Mouse (Mus musculus) macrophage (primary cell): ENCODE measurements around the gene Exoc3l. TPM values are rescaled to one million over a fixed set of nuclear protein-coding genes. Genes with fewer than 3 reads are reported as not detected.
"Not testable (repeated sequence)": the region's sequence is repeated elsewhere in the genome, so short reads cannot be mapped to it uniquely, and the experiment has no call there.

Experiments used
- H3K27ac ChIP-seq: fragments of 350-480 bp; formaldehyde crosslinking; 2 replicates; pipeline ENCODE4 v1.9.0; 2021
- H3K36me3 ChIP-seq: fragments of 350-480 bp; formaldehyde crosslinking; 2 replicates; pipeline ENCODE4 v1.9.0; 2021; ENCODE audit errors: inconsistent target
- H3K4me3 ChIP-seq: fragments of 350-480 bp; formaldehyde crosslinking; 2 replicates; pipeline ENCODE4 v1.9.0; 2021; ENCODE audit errors: inconsistent target
- H3K79me2 ChIP-seq: fragments of 350-480 bp; formaldehyde crosslinking; 2 replicates; pipeline ENCODE4 v1.9.0; 2021; ENCODE audit errors: inconsistent target
- WGBS: methylation state at CpG from one replicate; pipeline ENCODE4 v1.1.7; 2026; ENCODE audit warnings: inconsistent platforms; ENCODE audit not compliant: missing documents; 5-methylcytosine and 5-hydroxymethylcytosine counted together
- polyA plus RNA-seq: library from polyadenylated mRNA; stranded (reverse); fragments of 250-400 nt; gene quantifications from 3 replicates; pipeline ENCODE4 v1.2.4, GENCODE M21; 2018; ENCODE audit warnings: inconsistent platforms

Exoc3l gene
- polyA plus RNA-seq, 1 experiment from 2014 or later, result not detected

DNA sequence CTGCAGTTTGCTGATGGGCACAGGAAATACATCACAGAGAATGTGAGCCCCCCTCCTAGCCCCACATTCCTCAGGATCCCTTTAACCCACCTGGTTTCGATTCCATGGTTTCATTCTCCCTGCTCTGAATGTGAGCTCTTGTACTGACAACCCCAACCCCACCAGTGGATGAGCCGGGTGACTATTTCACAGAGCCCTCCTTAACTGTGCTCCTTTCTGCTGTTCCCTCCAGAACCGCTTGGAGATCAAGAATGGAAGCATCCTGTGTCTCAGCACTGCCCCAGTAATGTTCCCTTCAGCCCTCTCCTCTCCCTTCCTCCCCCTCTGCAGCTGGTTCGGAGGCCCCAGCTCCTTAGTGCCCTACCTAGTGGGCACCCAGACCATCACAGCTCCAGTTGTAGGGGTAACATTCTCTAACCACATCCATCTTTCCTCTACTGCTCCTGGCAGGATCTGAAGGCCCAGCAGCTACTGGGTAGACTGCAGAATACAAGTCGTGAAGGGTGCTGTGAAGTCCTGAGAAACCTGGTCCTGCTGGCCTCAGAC is 10.3 kb upstream of the Exoc3l start:
- Histone ChIP-seq H3K79me2 (peaks cover 3% of the 10 kb centered on the region; the same call in 1 of the 2 replicates), H3K4me3 (no peak overlapping the region), H3K36me3 (peaks cover 41% of the 10 kb centered on the region; the same call in 1 of the 2 replicates), H3K27ac (no peak overlapping the region)
- WGBS, result 62% methylated on average over 5 of the region's 5 CpGs

DNA sequence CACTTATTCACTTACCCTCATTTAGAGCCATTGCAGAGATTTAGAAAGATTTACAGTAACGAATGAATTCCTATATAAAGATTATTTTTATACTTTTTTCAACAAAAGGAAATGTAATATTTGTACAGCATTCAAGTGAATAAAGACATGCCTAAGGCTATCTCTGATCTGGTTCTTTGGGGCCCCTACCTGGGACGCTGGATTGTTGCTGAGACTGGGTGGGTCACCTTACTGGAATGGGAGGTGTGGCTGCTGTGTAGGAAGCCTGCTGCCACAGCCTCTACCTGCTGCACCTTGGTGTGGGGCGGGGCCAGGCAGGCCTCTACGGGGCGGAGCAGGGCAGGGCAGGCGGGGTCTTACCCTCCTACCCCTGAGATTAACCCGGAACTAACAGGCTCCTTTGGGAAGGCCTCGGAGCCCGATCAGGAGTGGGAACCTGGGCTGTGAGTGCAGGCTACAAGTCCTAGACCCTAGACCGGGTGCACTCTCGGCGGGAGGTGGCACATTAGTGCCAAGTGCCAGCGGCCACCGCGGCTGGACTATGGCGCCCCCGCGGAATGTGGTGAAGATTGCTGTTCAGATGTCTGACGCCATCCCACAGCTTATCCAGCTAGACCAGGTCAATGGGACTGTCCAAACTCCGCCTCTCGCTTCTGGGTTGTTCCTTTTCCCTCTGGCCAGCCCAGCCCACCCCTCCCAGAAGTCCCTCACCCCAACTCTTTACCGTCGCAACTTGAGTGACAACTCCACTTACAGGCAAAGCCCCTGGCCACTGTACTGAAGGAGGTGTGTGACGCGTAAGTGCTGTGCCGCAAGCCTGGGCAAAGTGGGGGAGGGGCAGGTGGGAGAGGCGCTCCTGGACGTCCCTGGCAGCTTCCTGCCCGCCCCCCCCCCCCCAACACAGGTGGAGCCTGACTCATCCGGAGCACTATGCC is 9.6 kb upstream of the Exoc3l start, which contains the start of gene Elmo3:
Gene Elmo3 (plus strand): TSS at position 391 of the 935 bp plus-strand sequence.
- no peak within 1 kb of the TSS for H3K4me3 ChIP-seq
- peaks cover 48% of the 10 kb centered on the region; the same call in 1 of the 2 replicates for H3K36me3 ChIP-seq
- H3K79me2 ChIP-seq, result peaks cover 10% of the 10 kb centered on the region; the same call in 1 of the 2 replicates
- H3K27ac ChIP-seq, result peak within 1 kb of the TSS; percentile 27; the same call in 1 of the 2 replicates
- WGBS, result 23% methylated on average over 29 of the region's 30 CpGs

DNA sequence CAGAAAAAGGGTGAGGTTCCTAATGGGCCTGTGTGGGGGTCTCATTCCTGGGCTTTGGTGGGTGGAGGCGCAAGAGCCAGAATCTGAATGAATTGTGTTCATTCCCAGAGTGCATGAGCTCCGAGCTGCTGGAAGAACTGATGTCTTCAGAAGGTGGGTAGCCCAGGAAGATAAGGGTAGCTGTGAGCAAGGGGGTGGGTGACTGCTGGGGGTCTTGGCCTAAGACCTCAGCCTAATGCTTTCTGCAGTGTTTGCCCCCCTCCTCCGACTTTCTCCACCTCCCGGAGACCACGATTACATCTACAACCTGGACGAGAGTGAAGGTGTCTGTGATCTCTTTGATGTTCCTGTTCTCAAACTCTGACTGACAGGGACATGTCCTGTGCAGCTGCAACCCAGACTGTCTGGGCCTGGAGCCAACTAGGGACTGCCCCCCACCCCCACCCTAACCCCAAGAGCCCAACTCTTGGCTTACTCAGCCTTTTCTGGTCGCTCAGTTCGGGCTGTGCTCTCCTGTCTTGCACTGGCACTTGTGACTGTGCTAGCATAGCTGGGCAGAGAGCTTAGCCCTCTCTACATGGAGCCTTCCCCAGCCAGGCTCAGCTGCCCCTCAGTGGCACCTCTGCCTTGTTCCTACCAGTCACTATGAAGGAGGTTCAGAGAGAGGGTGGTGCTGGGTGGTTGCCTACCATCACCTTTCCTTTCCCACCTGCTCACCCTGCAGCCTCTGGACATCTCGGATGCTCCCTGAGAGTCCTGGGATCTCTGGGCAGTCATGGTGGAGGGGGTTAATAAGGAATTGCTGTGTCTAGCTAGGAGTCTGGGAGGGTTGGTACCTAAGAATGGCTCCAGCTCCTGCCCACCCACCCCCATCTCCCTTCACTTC is 8.7 kb upstream of the Exoc3l start:
- 71% methylated on average over 9 of the region's 9 CpGs for WGBS
- Histone ChIP-seq H3K4me3 (no peak overlapping the region), H3K79me2 (peaks cover 19% of the 10 kb centered on the region), H3K36me3 (peaks cover 50% of the 10 kb centered on the region; the same call in 1 of the 2 replicates), H3K27ac (peak overlapping the region; percentile 27; the same call in 1 of the 2 replicates)

DNA sequence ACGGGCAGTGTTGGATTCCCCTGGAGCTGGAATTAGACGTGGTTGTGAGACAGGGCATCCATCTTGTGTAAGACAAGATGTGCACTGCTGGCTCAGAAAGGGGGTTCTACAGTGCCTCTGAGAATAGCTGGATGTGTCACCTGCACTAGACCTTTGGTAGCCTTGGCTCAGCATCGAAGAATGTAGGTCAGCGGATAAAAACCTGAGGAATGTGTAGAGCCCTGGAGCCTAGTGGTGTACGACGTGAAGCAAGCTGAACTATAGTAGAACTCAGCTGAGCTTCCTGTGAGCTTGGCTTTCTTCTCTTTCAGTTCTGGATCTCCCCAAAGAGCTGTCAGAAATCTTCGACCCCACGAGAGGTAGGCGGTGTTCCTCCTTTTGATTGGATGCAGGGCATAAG is 8.0 kb upstream of the Exoc3l start:
- WGBS, result 88% methylated on average over 7 of the region's 9 CpGs
- 0 out of 2 replicates have a peak overlapping the region, but pooled peaks have one; percentile 12 for H3K27ac ChIP-seq

DNA sequence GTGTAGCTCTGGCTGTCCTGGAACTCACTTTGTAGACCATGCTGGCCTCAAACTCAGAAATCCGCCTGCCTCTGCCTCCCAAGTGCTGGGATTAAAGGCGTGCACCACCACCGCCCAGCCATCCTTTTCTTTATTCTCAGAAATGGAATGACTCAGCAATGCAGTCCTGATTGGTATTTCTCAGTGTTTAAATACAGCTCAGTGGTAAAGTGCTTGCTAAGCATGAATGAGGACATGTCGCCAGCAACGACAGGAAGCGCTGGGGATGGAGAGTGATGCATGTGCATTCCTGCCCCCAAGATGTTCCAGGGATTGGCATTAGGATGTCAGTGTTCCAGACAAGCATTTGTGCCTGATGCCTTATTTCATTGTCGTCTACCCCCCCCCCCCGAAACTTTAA is 7.5 kb upstream of the Exoc3l start:
- peaks cover 38% of the 10 kb centered on the region; the same call in 1 of the 2 replicates for H3K36me3 ChIP-seq
- H3K4me3 ChIP-seq, result no peak overlapping the region
- H3K27ac ChIP-seq, result peak overlapping the region; percentile 45; the same call in 1 of the 2 replicates
- peaks cover 31% of the 10 kb centered on the region for H3K79me2 ChIP-seq
- 75% methylated on average over 8 of the region's 8 CpGs for WGBS

More for the DNA sequence above, 8.0 kb upstream of the Exoc3l start:
- Histone ChIP-seq H3K79me2 (peaks cover 26% of the 10 kb centered on the region), H3K4me3 (no peak overlapping the region), H3K36me3 (peaks cover 43% of the 10 kb centered on the region; the same call in 1 of the 2 replicates)

DNA sequence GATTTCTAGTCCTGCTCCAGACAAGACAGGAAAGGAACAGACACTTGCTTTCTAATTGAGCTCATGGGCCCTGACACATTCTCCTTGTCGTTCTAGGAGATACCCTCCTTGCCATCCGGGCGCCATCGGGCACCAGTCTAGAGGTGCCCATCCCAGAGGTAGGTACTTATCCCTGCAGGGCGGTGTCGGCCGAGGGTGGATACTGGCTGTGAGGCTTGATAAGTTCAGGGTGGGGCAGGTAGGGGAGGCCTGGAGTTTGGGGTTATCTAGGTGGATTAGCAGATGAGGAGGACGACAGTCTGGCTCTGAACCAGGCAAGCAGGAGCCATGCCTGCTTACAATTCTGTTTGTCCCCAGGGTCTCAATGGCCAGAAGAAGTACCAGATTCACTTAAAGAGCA is 4.1 kb upstream of the Exoc3l start:
- Histone ChIP-seq H3K36me3 (peaks cover 26% of the 10 kb centered on the region; the same call in 1 of the 2 replicates), H3K79me2 (peaks cover 38% of the 10 kb centered on the region), H3K4me3 (no peak overlapping the region), H3K27ac (no peak overlapping the region)
- 99% methylated on average over 8 of the region's 8 CpGs for WGBS

DNA sequence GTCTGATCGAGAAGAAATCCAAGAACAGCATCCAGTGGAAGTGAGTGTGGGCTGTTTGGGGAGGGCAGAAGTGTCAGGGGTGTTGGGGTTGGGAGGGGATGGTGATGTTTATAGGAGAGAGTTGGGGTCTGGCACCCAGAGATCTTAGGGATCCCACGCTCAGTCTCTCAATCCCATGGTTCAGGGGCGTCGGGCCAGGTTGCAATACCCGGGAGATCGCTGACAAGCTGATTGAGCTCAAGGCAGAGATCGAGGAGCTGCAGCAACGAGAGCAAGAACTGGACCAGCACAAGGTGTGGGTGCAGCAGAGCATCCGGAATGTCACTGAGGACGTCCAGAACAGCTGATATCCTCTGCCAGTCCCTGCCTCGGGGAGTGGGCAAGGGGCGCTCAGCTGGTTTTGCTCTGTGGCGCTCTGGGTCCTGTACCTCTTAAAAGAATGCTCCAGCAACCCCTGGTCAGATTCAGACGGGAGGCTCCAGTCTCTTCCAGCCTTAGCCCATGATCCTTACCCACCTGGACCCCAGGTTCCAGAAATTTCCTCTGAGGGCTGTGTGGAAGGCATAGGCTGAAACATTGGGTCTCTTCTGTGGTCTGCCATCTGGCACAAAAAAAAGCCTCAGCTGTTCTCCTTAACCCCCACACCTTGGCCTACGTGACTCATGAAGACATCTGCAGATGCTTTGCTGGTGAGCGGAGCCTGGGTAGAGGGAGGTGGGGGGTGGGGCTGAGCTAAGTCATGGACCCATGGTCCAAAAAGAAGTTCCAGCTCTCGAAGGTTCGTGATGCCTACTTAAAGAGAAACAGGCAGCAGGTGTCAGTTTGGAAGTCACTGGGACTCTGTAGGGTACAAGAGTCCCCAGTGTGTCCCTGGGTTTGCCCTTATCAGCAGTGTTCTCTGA is 2.7 kb upstream of the Exoc3l start:
- WGBS, result 62% methylated on average over 18 of the region's 18 CpGs
- H3K79me2 ChIP-seq, result peaks cover 38% of the 10 kb centered on the region
- peak overlapping the region; percentile 37 for H3K27ac ChIP-seq
- peaks cover 26% of the 10 kb centered on the region; the same call in 1 of the 2 replicates for H3K36me3 ChIP-seq
- H3K4me3 ChIP-seq, result peak overlapping the region; percentile 92

DNA sequence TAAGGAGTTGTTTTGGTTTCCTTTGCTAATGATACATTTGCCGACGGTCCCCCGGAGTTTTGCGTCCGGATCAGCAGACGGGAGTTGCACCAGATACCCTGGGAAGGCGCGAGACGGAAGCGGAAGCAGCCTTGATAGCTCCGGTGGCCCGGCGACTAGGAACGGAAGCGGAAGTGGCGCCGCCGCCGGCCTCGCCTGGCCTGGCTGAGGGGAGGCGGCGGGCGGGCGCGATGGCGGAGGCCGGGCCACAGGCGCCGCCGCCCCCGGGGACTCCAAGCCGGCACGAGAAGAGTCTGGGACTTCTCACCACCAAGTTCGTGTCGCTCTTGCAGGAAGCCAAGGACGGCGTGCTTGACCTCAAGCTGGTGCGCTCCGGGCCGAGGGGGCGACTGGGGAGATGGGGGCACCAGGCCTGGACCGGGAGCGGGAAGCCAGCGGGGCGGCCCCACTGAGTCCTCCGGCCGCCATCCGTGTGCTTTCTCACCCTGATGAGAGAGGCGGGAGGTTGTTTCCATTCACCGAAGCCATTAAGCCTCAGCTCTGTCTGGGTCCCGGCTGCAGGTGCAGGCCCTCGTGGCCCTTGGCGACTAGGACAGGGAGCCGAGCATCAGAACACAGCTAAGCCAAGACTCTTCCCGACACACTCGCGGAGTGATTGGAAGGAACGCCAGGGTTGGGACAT is 1.8 kb upstream of the Exoc3l start, which contains the start of gene E2f4:
Gene E2f4 (plus strand): TSS at position 153 of the 682 bp plus-strand sequence.
- peak within 1 kb of the TSS; percentile 92 for H3K4me3 ChIP-seq
- H3K79me2 ChIP-seq, result peaks cover 38% of the 10 kb centered on the region
- peak within 1 kb of the TSS; percentile 46 for H3K27ac ChIP-seq
- under 1% methylated on average over 57 of the region's 58 CpGs for WGBS
- H3K36me3 ChIP-seq, result peaks cover 26% of the 10 kb centered on the region; the same call in 1 of the 2 replicates

DNA sequence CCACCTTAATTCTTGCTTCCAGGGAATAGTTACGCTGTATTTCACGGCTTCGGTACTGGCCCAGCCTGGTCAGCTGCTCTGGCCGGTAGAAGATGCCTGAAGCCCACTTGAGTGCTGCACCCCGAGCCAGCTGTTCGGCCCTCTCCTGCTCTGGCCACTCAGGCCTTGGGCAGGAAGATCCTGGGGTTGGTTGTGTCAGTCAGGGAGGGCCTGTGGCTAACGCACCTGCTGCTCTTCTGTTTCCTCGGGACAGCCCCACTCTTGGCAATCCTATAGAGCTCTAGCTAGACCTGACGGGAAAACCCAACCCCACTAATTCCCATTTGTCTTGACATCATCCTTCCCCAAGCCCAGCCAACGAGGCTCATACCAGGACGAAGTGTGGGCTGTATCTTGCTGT is 645 bp downstream of the Exoc3l start:
- 69% methylated on average over 9 of the region's 11 CpGs for WGBS
- no peak overlapping the region for H3K4me3 ChIP-seq
- peaks cover 26% of the 10 kb centered on the region for H3K79me2 ChIP-seq
- peaks cover 6% of the 10 kb centered on the region; the same call in 1 of the 2 replicates for H3K36me3 ChIP-seq
- H3K27ac ChIP-seq, result no peak overlapping the region

DNA sequence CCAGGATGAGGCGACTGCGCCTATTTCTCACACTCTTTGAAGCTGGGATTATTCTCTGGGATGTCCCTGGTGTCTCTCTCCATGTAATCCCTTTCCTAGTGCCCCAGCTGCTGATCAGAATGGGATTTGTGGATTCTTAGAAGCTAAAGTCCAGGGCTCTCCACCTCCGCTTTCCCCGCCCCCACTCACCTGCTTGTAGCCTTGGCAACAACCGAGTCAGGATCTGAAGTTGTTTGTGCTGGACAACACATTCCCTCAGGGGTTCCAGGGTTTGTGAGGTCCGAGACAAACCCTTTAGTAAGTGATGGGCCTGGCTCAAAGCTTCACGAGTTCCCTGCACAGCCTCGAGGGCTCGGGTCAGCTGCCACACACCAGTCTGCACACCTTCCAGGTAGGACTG is 1.1 kb downstream of the Exoc3l start:
- Histone ChIP-seq H3K36me3 (peaks cover 1% of the 10 kb centered on the region; the same call in 1 of the 2 replicates), H3K79me2 (peaks cover 22% of the 10 kb centered on the region), H3K27ac (no peak overlapping the region), H3K4me3 (no peak overlapping the region)
- WGBS, result 91% methylated on average over 9 of the region's 9 CpGs

DNA sequence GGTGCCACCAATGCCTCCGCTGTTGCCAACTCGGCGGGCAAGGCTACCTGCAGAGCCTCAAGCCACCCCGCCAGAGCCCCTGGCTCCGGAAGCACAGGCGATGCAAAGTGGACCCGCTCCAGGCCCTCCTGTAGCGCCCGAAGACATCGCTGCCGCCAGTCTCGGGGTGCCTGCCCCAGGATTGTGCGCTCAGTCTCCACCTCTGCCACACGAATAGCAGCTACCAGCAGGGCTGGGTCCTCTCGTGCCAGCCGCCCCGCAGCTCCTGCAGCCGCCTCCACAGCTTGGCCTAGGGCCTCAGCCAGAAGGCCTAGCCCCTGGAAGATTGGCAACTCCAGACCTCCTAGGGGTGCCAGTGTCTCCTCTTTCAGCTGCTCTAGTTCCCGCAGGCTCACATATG is 2.5 kb downstream of the Exoc3l start:
- Histone ChIP-seq H3K27ac (no peak overlapping the region), H3K36me3 (no peaks in the 10 kb centered on the region), H3K4me3 (no peak overlapping the region), H3K79me2 (peaks cover 8% of the 10 kb centered on the region)
- 96% methylated on average over 15 of the region's 19 CpGs for WGBS

DNA sequence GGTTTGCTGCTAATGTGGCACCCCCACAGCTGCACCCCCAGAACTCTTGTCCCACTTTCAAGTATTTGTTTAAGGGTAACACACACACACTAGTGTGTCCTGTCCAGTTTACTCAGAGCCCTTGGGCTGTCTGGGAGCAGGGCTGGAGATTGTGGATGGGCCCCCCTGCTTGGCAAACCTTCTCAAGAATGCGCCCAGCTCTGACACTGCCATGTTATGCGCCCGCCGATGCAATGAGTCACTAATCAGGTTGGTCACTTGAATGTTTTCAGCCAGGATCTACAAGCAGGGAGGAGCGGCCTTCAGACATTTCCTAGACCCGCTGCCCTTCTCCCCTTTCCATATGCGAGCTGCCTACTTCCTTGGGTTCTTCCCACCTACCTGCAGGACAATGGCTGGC is 3.4 kb downstream of the Exoc3l start:
- Histone ChIP-seq H3K4me3 (no peak overlapping the region), H3K79me2 (no peaks in the 10 kb centered on the region), H3K27ac (no peak overlapping the region), H3K36me3 (no peaks in the 10 kb centered on the region)
- WGBS, result 92% methylated on average over 6 of the region's 7 CpGs

DNA sequence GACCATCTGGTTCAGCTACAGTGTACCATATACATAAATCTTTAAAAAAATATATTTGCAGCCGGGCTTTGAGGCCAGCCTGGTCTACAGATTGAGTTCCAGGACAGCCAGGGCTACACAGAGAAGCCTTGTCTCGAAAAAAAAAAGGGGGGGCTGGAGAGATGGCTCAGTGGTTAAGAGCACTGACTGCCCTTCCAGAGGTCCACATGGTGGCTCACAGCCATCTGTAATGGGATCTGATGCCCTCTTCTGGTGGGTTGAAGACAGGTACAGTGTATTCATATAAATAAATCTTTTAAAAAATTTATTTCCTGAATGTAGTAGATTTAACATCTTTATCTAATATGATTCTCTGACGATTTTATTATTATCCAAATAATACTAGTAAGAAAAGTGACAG is 4.1 kb downstream of the Exoc3l start:
- not testable (repeated sequence) for H3K36me3 ChIP-seq, H3K27ac ChIP-seq
- WGBS, result 83% methylated on average over 3 of the region's 3 CpGs

More for the DNA sequence above, 4.1 kb downstream of the Exoc3l start:
- not testable (repeated sequence) for H3K4me3 ChIP-seq, H3K79me2 ChIP-seq
